Mouse (Mus musculus) neural tube, embryonic 15.5 days (tissue): ENCODE data around the gene Mylpf. TPM values are rescaled to one million over a fixed set of nuclear protein-coding genes. Genes with fewer than 3 reads are reported as not detected.

ENCODE experiments used
- polyA plus RNA-seq: library from polyadenylated mRNA; unstranded; fragments of >200 nt; fragmentation: Nextera tagmentation; extraction: Ambion mirVana; gene quantifications from 2 replicates; pipeline ENCODE4 v1.2.1, GENCODE M21; 2015

The Mylpf gene
- polyA plus RNA-seq, 1 experiment from 2014 or later = 72.2 TPM

Other genes starting within 250 kb of the Mylpf start
- gene Cdipt, start 233.0 kb upstream of the Mylpf start, polyA plus RNA-seq = 139 and 145 TPM in 2 replicates
- gene Cdiptos, start 232.8 kb upstream of the Mylpf start, polyA plus RNA-seq = 0.82 and 1.0 TPM in 2 replicates
- gene Mvp, start 194.3 kb upstream of the Mylpf start, polyA plus RNA-seq = 5.2 and 11.6 TPM in 2 replicates
- 0.79 and 1.2 TPM in 2 replicates for gene Pagr1b, start 192.4 kb upstream of the Mylpf start, polyA plus RNA-seq
- 52.5 and 80.1 TPM in 2 replicates for gene Pagr1a, start 191.5 kb upstream of the Mylpf start, polyA plus RNA-seq
- gene Gm42742, start 187.8 kb upstream of the Mylpf start, polyA plus RNA-seq = 18.8 and 54.5 TPM in 2 replicates
- 69.9 and 72.5 TPM in 2 replicates for gene Prrt2, start 187.7 kb upstream of the Mylpf start, polyA plus RNA-seq
- 78.1 and 82.6 TPM in 2 replicates for gene Maz, start 181.9 kb upstream of the Mylpf start, polyA plus RNA-seq
- gene Kif22, start 166.4 kb upstream of the Mylpf start, polyA plus RNA-seq = 20.0 and 40.9 TPM in 2 replicates
- not detected in 2 replicates for gene Zg16, start 121.6 kb upstream of the Mylpf start, polyA plus RNA-seq
- gene AI467606, start 117.5 kb upstream of the Mylpf start, polyA plus RNA-seq = 2.4 and 8.6 TPM in 2 replicates
- 0.75 and 1.1 TPM in 2 replicates for gene Qprt, start 86.7 kb upstream of the Mylpf start, polyA plus RNA-seq
- gene Spn, start 71.1 kb upstream of the Mylpf start, polyA plus RNA-seq = 0.08 and 2.8 TPM in 2 replicates
- 64.2 and 65.8 TPM in 2 replicates for gene Cd2bp2, start 12.8 kb upstream of the Mylpf start, polyA plus RNA-seq
- 30.0 and 35.6 TPM in 2 replicates for gene Tbc1d10b, start 422 bp upstream of the Mylpf start, polyA plus RNA-seq
- 47.5 and 48.8 TPM in 2 replicates for gene Zfp553, start 24.2 kb downstream of the Mylpf start, polyA plus RNA-seq
- gene Sept1, start 24.2 kb downstream of the Mylpf start, polyA plus RNA-seq = 15.8 and 40.6 TPM in 2 replicates
- 72.3 and 83.5 TPM in 2 replicates for gene Zfp771, start 35.4 kb downstream of the Mylpf start, polyA plus RNA-seq
- gene Dctpp1, start 51.8 kb downstream of the Mylpf start, polyA plus RNA-seq = 128 and 136 TPM in 2 replicates
- 67.5 and 73.1 TPM in 2 replicates for gene Sephs2, start 65.2 kb downstream of the Mylpf start, polyA plus RNA-seq
- gene Itgal, start 87.4 kb downstream of the Mylpf start, polyA plus RNA-seq = 0.18 and 5.4 TPM in 2 replicates
- gene Zfp768, start 136.7 kb downstream of the Mylpf start, polyA plus RNA-seq = 17.4 and 17.8 TPM in 2 replicates
- gene Zfp747, start 167.2 kb downstream of the Mylpf start, polyA plus RNA-seq = 8.1 and 8.5 TPM in 2 replicates
- gene 9130019O22Rik, start 178.3 kb downstream of the Mylpf start, polyA plus RNA-seq = 4.4 and 4.8 TPM in 2 replicates
- 5.0 and 5.2 TPM in 2 replicates for gene E430018J23Rik, start 184.7 kb downstream of the Mylpf start, polyA plus RNA-seq
- gene Zfp764, start 197.9 kb downstream of the Mylpf start, polyA plus RNA-seq = 4.2 and 6.3 TPM in 2 replicates
- gene Zfp688, start 213.2 kb downstream of the Mylpf start, polyA plus RNA-seq = 29.2 and 30.6 TPM in 2 replicates
- 13.4 TPM in 2 replicates for gene Zfp689, start 240.3 kb downstream of the Mylpf start, polyA plus RNA-seq